Mouse (Mus musculus) heart, adult 2 months (tissue): ENCODE measurements at regions not wholly inside any gene's neighbourhood (a gene's known extent, or its start where the extent isn't known, plus 50 kb on each side); places are given as distances from the start of the nearest gene placed in this dataset.

ENCODE experiments used
- CTCF ChIP-seq: fragments of 200-600 bp; IDR thresholded peaks from 2 replicates; pipeline ENCODE4 v1.8.1; 2022; ENCODE audit warnings: antibody characterized with exemption, mild to moderate bottlenecking, moderate library complexity
- EP300 ChIP-seq: fragments of 200-500 bp; IDR thresholded peaks from 2 replicates; pipeline ENCODE4 v1.6.1; 2011; ENCODE audit warnings: low read depth, low read length, control low read depth; ENCODE audit not compliant: insufficient read depth

GRCm38 (mm10) chr2:178635685-178636084 lies 205.4 kb downstream of the Cdh26 start:
- no peak for TF ChIP-seq CTCF
- TF ChIP-seq EP300, result no peak
